Mouse (Mus musculus): ENCODE data around the gene Gng2. TPM values are rescaled to one million over a fixed set of nuclear protein-coding genes. Genes with fewer than 3 reads are reported as not detected.

The Gng2 gene
- 30.9 and 33.8 TPM in 2 replicates for polyA plus RNA-seq (2012; rRNA removed; ENCODE audit: low replicate concordance)

DNA sequence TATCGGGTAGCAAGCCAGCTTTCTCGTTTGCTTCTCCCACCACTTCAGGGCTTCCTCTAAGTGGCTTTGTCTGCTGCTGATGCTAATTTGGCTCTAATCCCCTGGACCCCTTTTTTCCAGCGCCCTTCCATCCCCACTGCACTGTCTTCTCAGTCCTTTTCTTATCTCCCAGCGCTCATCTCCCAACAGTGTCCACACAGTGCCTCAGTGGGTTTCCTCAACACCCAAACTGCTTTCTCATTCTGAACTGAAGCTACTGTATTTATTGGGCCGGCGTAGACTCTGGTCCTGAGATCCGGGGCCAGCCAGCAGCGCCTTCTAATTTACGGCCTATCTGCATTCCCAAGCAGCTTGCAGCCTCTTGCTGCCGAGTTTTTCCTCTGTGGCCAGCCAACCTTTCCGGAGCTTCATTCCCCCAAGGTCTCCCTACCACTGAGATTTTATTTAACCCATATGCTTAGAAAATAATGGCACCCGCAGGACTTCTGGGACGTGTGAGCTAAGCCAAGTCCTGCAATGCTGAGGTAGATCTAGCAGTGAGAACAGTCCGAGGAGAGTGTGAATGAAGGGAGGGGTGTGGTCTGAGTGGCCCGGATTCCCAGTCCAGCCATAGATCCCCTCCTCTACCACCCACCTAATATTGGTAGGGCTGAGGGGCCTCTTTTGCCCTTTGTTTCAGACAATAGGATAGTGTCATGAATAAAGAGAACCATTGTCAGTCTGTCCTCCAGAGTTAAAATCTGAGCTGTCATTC, at the start of gene Gng2:
Gene Gng2, minus strand, starts transcription at position 357 of the 754 bp plus-strand sequence.

GRCm38 (mm10) chr14:19823321-19824142, 153.9 kb downstream of the Gng2 start, which contains the start of gene Rtraf:
Gene Rtraf, minus strand, starts transcription at chr14:19823824.

Other genes starting within 250 kb of the Gng2 start
- gene Nid2, start 226.4 kb downstream of the Gng2 start, polyA plus RNA-seq (2012; rRNA removed; ENCODE audit: low replicate concordance) = 52.4 and 90.1 TPM in 2 replicates
- gene Rtraf, start 153.8 kb downstream of the Gng2 start, polyA plus RNA-seq (2012; rRNA removed; ENCODE audit: low replicate concordance) = 36.2 and 51.4 TPM in 2 replicates
- gene Saysd1, start 160.9 kb upstream of the Gng2 start, polyA plus RNA-seq (2012; rRNA removed; ENCODE audit: low replicate concordance) = 7.9 and 9.4 TPM in 2 replicates
- 2.4 and 12.8 TPM in 2 replicates for gene Kcnk5, start 204.2 kb upstream of the Gng2 start, polyA plus RNA-seq (2012; rRNA removed; ENCODE audit: low replicate concordance)